13 mouse cellular contexts compared by ENCODE assay signal in the genomic region with DNA sequence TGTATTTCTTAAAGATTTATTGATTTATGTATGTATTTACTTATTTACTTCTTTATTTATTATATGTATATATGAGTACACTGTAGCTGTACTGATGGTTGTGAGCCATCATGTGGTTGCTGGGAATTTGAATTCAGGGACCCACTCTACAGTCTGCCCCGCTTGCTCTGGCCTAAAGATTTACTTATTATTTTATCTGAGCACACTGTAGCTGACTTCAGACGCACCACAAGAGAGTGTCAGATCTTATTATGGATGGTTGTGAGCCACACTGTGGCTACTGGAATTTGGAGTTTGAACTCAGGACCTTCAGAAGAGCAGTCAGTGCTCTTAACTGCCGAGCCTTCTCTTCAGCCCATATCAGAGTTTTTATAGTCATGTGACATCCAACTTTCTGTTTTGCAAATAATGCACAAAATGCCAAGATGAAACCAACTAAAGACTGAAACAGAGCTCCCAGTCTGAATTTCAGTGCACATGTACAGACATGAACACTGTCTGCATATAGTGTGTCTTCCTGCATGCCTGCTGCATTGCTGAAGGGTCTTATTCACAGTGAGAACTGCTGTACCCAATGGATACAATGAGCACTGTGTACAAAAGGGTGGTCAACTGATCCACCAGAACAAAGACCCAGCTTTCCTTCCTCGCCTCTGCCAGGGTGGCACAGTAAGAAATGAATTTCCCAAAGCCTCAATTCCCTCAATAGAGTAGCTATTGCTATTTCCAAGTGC. TPM values are rescaled to one million over a fixed set of nuclear protein-coding genes. Genes with fewer than 3 reads are reported as not detected.
DNase-seq lines count a peak whose midpoint lies in the region; ATAC-seq and TF ChIP-seq lines count a peak whose summit lies in the region.
"Not testable (repeated sequence)": the region's sequence is repeated elsewhere in the genome, so short reads cannot be mapped to it uniquely, and the experiment has no call there.
"Had no signal": no experiment of that assay in that cellular context is flagged by ENCODE, and none has a peak within 500 bp of the region (broad histone marks: within the 10 kb centered on the region; RNA-seq: fewer than 3 reads in every experiment).

No protein-coding gene starts in this region.

- peak; percentile 51 for ATAC-seq in forebrain, postnatal 0 days
- not testable (repeated sequence) for ATAC-seq in heart, embryonic 15.5 days (replicated peaks; ENCODE audit: insufficient number of reproducible peaks, insufficient read depth, low FRiP score, low read depth); liver, postnatal 0 days
- peak; percentile 71 for ATAC-seq in hindbrain, embryonic 16.5 days
- ATAC-seq in intestine, postnatal 0 days: peak; percentile 52; the same call in 1 of the 2 replicates
- ATAC-seq in stomach, embryonic 14.5 days (ENCODE audit: insufficient number of reproducible peaks, insufficient read depth, low FRiP score, low read depth): peak; percentile 14; the same call in 1 of the 2 replicates

- 68% methylated on average over 3 of the region's 4 CpGs for WGBS in bone marrow, adult 2 months
- 58% methylated on average over 2 of the region's 4 CpGs for WGBS in forebrain, postnatal 0 days
- WGBS in heart, embryonic 15.5 days: 80% methylated on average over 3 of the region's 4 CpGs
- WGBS in hindbrain, embryonic 16.5 days: 67% methylated on average over 2 of the region's 4 CpGs
- 64% methylated on average over 2 of the region's 4 CpGs for WGBS in intestine, postnatal 0 days
- WGBS in liver, postnatal 0 days (ENCODE audit: insufficient replicate concordance): 62% methylated on average over 3 of the region's 4 CpGs
- WGBS in stomach, embryonic 14.5 days: 79% methylated on average over 3 of the region's 4 CpGs

- peak overlapping the region; percentile 43 to 68 (median 53) for H3K4me3 ChIP-seq in CH12.LX (replicated peaks in 1 of 3; ENCODE audit: low read depth in 2 of 3, low read length in 2 of 3, poor library complexity in 1 of 3)
- H3K4me3 ChIP-seq in bone marrow, adult 2 months (replicated peaks; ENCODE audit: control insufficient read depth, low read depth, low read length): peak overlapping the region; percentile 49
- H3K4me3 ChIP-seq in forebrain, postnatal 0 days (ENCODE audit: low read depth, low read length); hindbrain, embryonic 16.5 days (ENCODE audit: low read length); intestine, postnatal 0 days (ENCODE audit: low read depth, low read length); stomach, embryonic 14.5 days (ENCODE audit: low read depth, low read length): not testable (repeated sequence)
- H3K4me3 ChIP-seq in heart, embryonic 15.5 days: 0 out of 2 replicates have a peak overlapping the region, but pooled peaks have one; percentile 11
- H3K4me3 ChIP-seq in liver, postnatal 0 days (ENCODE audit: low read depth, low read length): peak overlapping the region; percentile 17

- H3K9ac ChIP-seq in CH12.LX (ENCODE audit: insufficient read depth, low read depth): peak overlapping the region; percentile 89
- H3K9ac ChIP-seq in forebrain, postnatal 0 days; heart, embryonic 15.5 days; hindbrain, embryonic 16.5 days (ENCODE audit: low read depth, low read length); intestine, postnatal 0 days (ENCODE audit: low read depth, low read length); liver, postnatal 0 days (replicated peaks); stomach, embryonic 14.5 days (replicated peaks; ENCODE audit: low read depth, low read length): not testable (repeated sequence)

- not testable (repeated sequence) for TF ChIP-seq EP300 in CH12.LX (IDR thresholded peaks at IDR 0.05; ENCODE audit: low read length); liver, postnatal 0 days (IDR thresholded peaks at IDR 0.05; ENCODE audit: low read depth)

- peaks cover 0 to 28% of the 10 kb centered on the region in 2 experiments; a peak in 2 of 4 replicates for H3K4me1 ChIP-seq in CH12.LX (ENCODE audit: control insufficient read depth in 1 of 2, insufficient read depth in 2 of 2)
- H3K4me1 ChIP-seq in bone marrow, adult 2 months (ENCODE audit: control insufficient read depth, insufficient read depth, low read length); forebrain, postnatal 0 days (ENCODE audit: insufficient read depth); heart, embryonic 15.5 days (replicated peaks); hindbrain, embryonic 16.5 days (ENCODE audit: control insufficient read depth, insufficient read depth, low read depth, low read length); intestine, postnatal 0 days (replicated peaks; ENCODE audit: control insufficient read depth, insufficient read depth, low read length); liver, postnatal 0 days (ENCODE audit: insufficient read depth); stomach, embryonic 14.5 days (ENCODE audit: control insufficient read depth, insufficient read depth, low read length): not testable (repeated sequence)

- in situ Hi-C loops in CH12.LX (cut with MboI; ENCODE audit: low pct_ligation_motif_present, low pct_unique_long_range_greater_than_20kb, low sequenced_read_pairs): not testable (repeated sequence)

- dilution Hi-C loops in CH12.LX (cut with MboI; ENCODE audit: extremely low pct_ligation_motif_present, extremely low pct_unique_long_range_greater_than_20kb, low sequenced_read_pairs): not testable (repeated sequence)

- peaks cover 22% of the 10 kb centered on the region for H3K79me2 ChIP-seq in CH12.LX (replicated peaks; ENCODE audit: control insufficient read depth, extremely low read depth, insufficient read depth, poor library complexity, severe bottlenecking)

- DNase-seq in CH12.LX (ENCODE audit: extremely low read depth); forebrain, postnatal 0 days; liver, postnatal 0 days: not testable (repeated sequence)

- not testable (repeated sequence) for H3K9me3 ChIP-seq in CH12.LX (replicated peaks; ENCODE audit: low read length); forebrain, postnatal 0 days (ENCODE audit: low read length); heart, embryonic 15.5 days (replicated peaks); hindbrain, embryonic 16.5 days (ENCODE audit: control insufficient read depth, low read length); intestine, postnatal 0 days (ENCODE audit: control insufficient read depth); liver, postnatal 0 days (ENCODE audit: low read length); stomach, embryonic 14.5 days (ENCODE audit: control insufficient read depth, low read depth, low read length)

- H3K27me3 ChIP-seq in CH12.LX (replicated peaks); forebrain, postnatal 0 days (ENCODE audit: insufficient read depth, low read length); heart, embryonic 15.5 days; hindbrain, embryonic 16.5 days (replicated peaks; ENCODE audit: control insufficient read depth, insufficient read depth, low read length); intestine, postnatal 0 days (replicated peaks; ENCODE audit: control insufficient read depth, insufficient read depth, low read length); liver, postnatal 0 days (ENCODE audit: insufficient read depth, low read length); stomach, embryonic 14.5 days (ENCODE audit: control insufficient read depth, insufficient read depth, low read length): not testable (repeated sequence)

- not testable (repeated sequence) for TF ChIP-seq POLR2A in CH12.LX (IDR thresholded peaks at IDR 0.05; ENCODE audit: low read depth, low read length); bone marrow, adult 2 months (IDR thresholded peaks at IDR 0.05; ENCODE audit: borderline replicate concordance, control insufficient read depth, low read depth, low read length)

- TF ChIP-seq CTCF in CH12.LX (conservative IDR thresholded peaks at IDR 0.05 in 1 of 2, IDR thresholded peaks at IDR 0.05 in 1 of 2; ENCODE audit: low read depth in 2 of 2, low read length in 2 of 2); bone marrow, adult 2 months (IDR thresholded peaks at IDR 0.05; ENCODE audit: control insufficient read depth, insufficient read depth, low read length); forebrain, postnatal 0 days (IDR thresholded peaks at IDR 0.05; ENCODE audit: low read depth); intestine, postnatal 0 days (IDR thresholded peaks at IDR 0.05; ENCODE audit: low read depth); liver, postnatal 0 days (IDR thresholded peaks at IDR 0.05; ENCODE audit: low read depth): not testable (repeated sequence)

- TF ChIP-seq RAD21 in CH12.LX (IDR thresholded peaks at IDR 0.05; ENCODE audit: low read depth, low read length): not testable (repeated sequence)

- peaks cover 9 to 14% of the 10 kb centered on the region in 2 experiments for H3K36me3 ChIP-seq in CH12.LX (replicated peaks in 1 of 2; ENCODE audit: control insufficient read depth in 1 of 2, insufficient read depth in 1 of 2, low read length in 1 of 2)
- H3K36me3 ChIP-seq in forebrain, postnatal 0 days (ENCODE audit: insufficient read depth); heart, embryonic 15.5 days; hindbrain, embryonic 16.5 days (ENCODE audit: control insufficient read depth, insufficient read depth, low read length); intestine, postnatal 0 days (ENCODE audit: control insufficient read depth, insufficient read depth); liver, postnatal 0 days (replicated peaks; ENCODE audit: insufficient read depth, low read length); stomach, embryonic 14.5 days (ENCODE audit: control insufficient read depth, insufficient read depth, low read length): not testable (repeated sequence)

- H3K27ac ChIP-seq in CH12.LX (ENCODE audit: insufficient read depth, low read depth); bone marrow, adult 2 months (ENCODE audit: control insufficient read depth, insufficient read depth, low read depth, low read length, poor library complexity); forebrain, postnatal 0 days (ENCODE audit: low read depth, low read length); heart, embryonic 15.5 days; hindbrain, embryonic 16.5 days (ENCODE audit: low read depth, low read length); intestine, postnatal 0 days (ENCODE audit: low read depth, low read length); liver, postnatal 0 days (ENCODE audit: low read depth); stomach, embryonic 14.5 days (ENCODE audit: low read length): not testable (repeated sequence)

- 0 out of 2 replicates have a peak overlapping the region, but pooled peaks have one; percentile 2 for H3K4me2 ChIP-seq in CH12.LX (ENCODE audit: insufficient read depth, low read depth, poor library complexity, severe bottlenecking)
- not testable (repeated sequence) for H3K4me2 ChIP-seq in forebrain, postnatal 0 days (ENCODE audit: low read depth); heart, embryonic 15.5 days; hindbrain, embryonic 16.5 days (ENCODE audit: low read length); intestine, postnatal 0 days (replicated peaks; ENCODE audit: low read depth); liver, postnatal 0 days (ENCODE audit: low read depth, low read length); stomach, embryonic 14.5 days (replicated peaks; ENCODE audit: low read depth, low read length)

RNA-seq across cellular contexts. Expression of a gene that starts 12.1 kb away (rescaled TPM):
- total RNA-seq in CH12.LX (2012; rRNA removed) (0.46 and 0.59 TPM in 2 replicates), CH12.LX (2014; rRNA removed) (not detected in 2 replicates)
- 0.93 and 1.6 TPM in 2 replicates for polyA plus RNA-seq in CH12.LX (2012; ENCODE audit: insufficient read length, low read depth)
- polyA plus RNA-seq in bone marrow, adult 2 months (2011; ENCODE audit: insufficient read depth, insufficient read length, low replicate concordance, missing spikeins): 0.74 and 1.1 TPM in 2 replicates
- 3.1 and 3.3 TPM in 2 replicates for total RNA-seq in forebrain, postnatal 0 days (2014; rRNA removed)
- polyA plus RNA-seq in forebrain, postnatal 0 days (2015; fragmentation: Nextera tagmentation; extraction: Ambion mirVana): 0.67 and 1.4 TPM in 2 replicates
- polyA plus RNA-seq in heart, embryonic 15.5 days (2015; fragmentation: Nextera tagmentation; extraction: Ambion mirVana): 0.25 TPM in 1 of 2 replicates, not detected in the other
- 0.63 and 0.97 TPM in 2 replicates for polyA plus RNA-seq in hindbrain, embryonic 16.5 days (2015; fragmentation: Nextera tagmentation; extraction: Ambion mirVana)
- 0.12 TPM in 1 of 2 replicates, not detected in the other for polyA plus RNA-seq in intestine, postnatal 0 days (2015; fragmentation: Nextera tagmentation; extraction: Ambion mirVana)
- polyA plus RNA-seq in liver, postnatal 0 days (2015; fragmentation: Nextera tagmentation; extraction: Ambion mirVana): 0.05 TPM in 2 replicates
- polyA plus RNA-seq in stomach, embryonic 14.5 days (2014; fragmentation: Nextera tagmentation; extraction: Ambion mirVana): 0.20 and 0.38 TPM in 2 replicates
- total RNA-seq: gastrocnemius, adult 18-20 months; gastrocnemius, postnatal 14 days; heart, adult 8-10 months; heart, postnatal 14 days; heart, postnatal 4 days had no signal
